Mouse (Mus musculus) intestine, postnatal 0 days (tissue): Measurements from ENCODE around the gene Cbr2. TPM values are rescaled to one million over a fixed set of nuclear protein-coding genes. Genes with fewer than 3 reads are reported as not detected.

ENCODE experiments used
- ATAC-seq: fragments of 200-750 bp; cut with Nextera tagmentation; 2 replicates; pipeline ENCODE4 v1.8.0; 2017; ENCODE audit warnings: mild to moderate bottlenecking, moderate TSS enrichment, moderate library complexity
- H3K27ac ChIP-seq: fragments of 300-500 bp; sonication (generic); 2 replicates; pipeline ENCODE4 v1.5.1; 2014; ENCODE audit warnings: mild to moderate bottlenecking, low read depth, low read length, moderate library complexity
- H3K27me3 ChIP-seq: fragments of 300-500 bp; sonication (generic); replicated peaks from 2 replicates; pipeline ENCODE4 v1.6.1; 2014; ENCODE audit warnings: low read length, mixed read lengths; ENCODE audit not compliant: control insufficient read depth, insufficient read depth
- H3K36me3 ChIP-seq: fragments of 300-500 bp; sonication (generic); 2 replicates; pipeline ENCODE4 v1.6.1; 2014; ENCODE audit warnings: mild to moderate bottlenecking, moderate library complexity; ENCODE audit not compliant: control insufficient read depth, insufficient read depth
- H3K4me1 ChIP-seq: fragments of 300-500 bp; sonication (generic); replicated peaks from 2 replicates; pipeline ENCODE4 v1.6.1; 2014; ENCODE audit warnings: antibody characterized with exemption, low read length, mixed read lengths; ENCODE audit not compliant: control insufficient read depth, insufficient read depth
- H3K4me2 ChIP-seq: fragments of 300-500 bp; sonication (generic); replicated peaks from 2 replicates; pipeline ENCODE4 v1.6.1; 2014; ENCODE audit warnings: low read depth, mild to moderate bottlenecking, moderate library complexity
- H3K4me3 ChIP-seq: fragments of 300-500 bp; sonication (generic); 2 replicates; pipeline ENCODE4 v1.5.1; 2014; ENCODE audit warnings: low read depth, low read length
- H3K9ac ChIP-seq: fragments of 300-500 bp; sonication (generic); 2 replicates; pipeline ENCODE4 v1.6.1; 2014; ENCODE audit warnings: mild to moderate bottlenecking, low read depth, low read length
- H3K9me3 ChIP-seq: fragments of 300-500 bp; sonication (generic); 2 replicates; pipeline ENCODE4 v1.6.1; 2016; ENCODE audit warnings: mixed run types; ENCODE audit not compliant: control insufficient read depth
- CTCF ChIP-seq: sonication (generic); IDR thresholded peaks from 2 replicates; pipeline ENCODE4 v1.5.1; 2016; ENCODE audit warnings: low read depth, mild to moderate bottlenecking, control low read depth, antibody characterized with exemption, moderate library complexity
- WGBS: fragments of 180-500 bp; shearing (Covaris S2); extraction: QIAGEN DNeasy Blood & Tissue Kit; methylation state at CpG from one replicate; pipeline ENCODE4 v1.1.7; 2014; 5-methylcytosine and 5-hydroxymethylcytosine counted together
- polyA plus RNA-seq: library from polyadenylated mRNA; unstranded; fragments of >200 nt; fragmentation: Nextera tagmentation; extraction: Ambion mirVana; gene quantifications from 2 replicates; pipeline ENCODE4 v1.2.1, GENCODE M21; 2015

Cbr2 gene
- polyA plus RNA-seq, 1 experiment from 2014 or later: 1.6 TPM

- no peak for TF ChIP-seq CTCF
- Histone ChIP-seq H3K9me3 (no peaks in the 10 kb centered on the region), H3K4me2 (no peak overlapping the region), H3K27me3 (no peaks in the 10 kb centered on the region), H3K4me1 (no peaks in the 10 kb centered on the region), H3K9ac (no peak overlapping the region), H3K4me3 (no peak overlapping the region), H3K27ac (no peak overlapping the region), H3K36me3 (peaks cover 69% of the 10 kb centered on the region)
- 74% methylated on average over 20 of the region's 20 CpGs for WGBS
- no peak for ATAC-seq
These were observed 45.2 kb downstream of the Cbr2 start for GRCm38 (mm10) chr11:120686650-120687272.

DNA sequence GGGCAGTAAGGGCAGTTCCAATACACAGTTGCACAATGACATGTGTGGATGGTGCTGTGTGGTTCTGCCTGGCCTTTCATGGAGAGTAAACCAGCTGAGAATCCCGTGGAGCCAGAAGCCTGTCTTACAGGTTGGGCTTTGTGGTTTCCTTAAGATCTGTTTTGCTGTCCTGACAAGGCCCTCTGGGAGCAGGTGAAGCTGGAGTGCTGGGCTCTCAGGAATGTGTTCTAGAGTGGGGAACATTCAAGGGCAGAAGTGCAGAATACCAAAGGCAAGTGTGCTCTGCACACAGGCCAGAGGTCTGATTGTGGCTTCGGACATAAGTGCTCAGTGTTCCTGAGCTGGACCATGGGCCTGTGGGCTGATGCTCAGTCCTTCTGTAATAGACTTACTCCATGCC is 47.3 kb downstream of the Cbr2 start:
- no peak for TF ChIP-seq CTCF
- Histone ChIP-seq H3K4me3 (no peak overlapping the region), H3K4me2 (no peak overlapping the region), H3K27me3 (no peaks in the 10 kb centered on the region), H3K9me3 (no peaks in the 10 kb centered on the region), H3K4me1 (no peaks in the 10 kb centered on the region), H3K27ac (no peak overlapping the region), H3K9ac (no peak overlapping the region), H3K36me3 (peaks cover 81% of the 10 kb centered on the region)
- no peak for ATAC-seq
- 83% methylated on average over 2 of the region's 2 CpGs for WGBS

DNA sequence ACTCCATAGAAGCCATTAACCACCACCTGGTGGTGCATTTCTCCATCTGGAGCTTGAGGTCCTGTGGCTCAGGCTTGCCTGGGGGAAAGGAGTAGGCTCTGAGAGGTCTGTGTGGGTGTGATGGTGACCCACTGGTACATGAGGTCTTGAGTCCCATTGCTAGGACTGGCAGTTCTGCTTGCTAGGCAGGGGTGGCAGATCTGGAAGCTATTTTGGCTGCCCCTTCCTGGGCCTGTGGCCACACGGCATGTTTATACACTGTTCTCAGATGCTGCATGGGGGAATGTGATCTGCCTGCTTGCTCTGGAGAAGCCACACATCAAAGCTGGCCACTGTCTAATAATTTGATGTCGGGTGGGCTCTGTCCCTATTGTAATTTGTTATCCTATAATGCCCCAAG is 47.8 kb downstream of the Cbr2 start:
- Histone ChIP-seq H3K4me3 (no peak overlapping the region), H3K4me1 (no peaks in the 10 kb centered on the region), H3K9ac (no peak overlapping the region), H3K4me2 (no peak overlapping the region), H3K27me3 (no peaks in the 10 kb centered on the region), H3K27ac (no peak overlapping the region), H3K36me3 (peaks cover 80% of the 10 kb centered on the region), H3K9me3 (no peaks in the 10 kb centered on the region)
- ATAC-seq: no peak
- no peak for TF ChIP-seq CTCF
- WGBS: 81% methylated on average over 2 of the region's 2 CpGs

GRCm38 (mm10) chr11:120683536-120683935 is 48.4 kb downstream of the Cbr2 start:
- no peaks in the 10 kb centered on the region for H3K4me1 ChIP-seq
- H3K27ac ChIP-seq: no peak overlapping the region
- H3K36me3 ChIP-seq: peaks cover 80% of the 10 kb centered on the region
- no peak overlapping the region for H3K4me2 ChIP-seq
- no peak overlapping the region for H3K4me3 ChIP-seq
- no peak overlapping the region for H3K9ac ChIP-seq
- ATAC-seq: no peak
- H3K27me3 ChIP-seq: no peaks in the 10 kb centered on the region
- WGBS: 97% methylated on average over 3 of the region's 3 CpGs
- TF ChIP-seq CTCF: no peak
- H3K9me3 ChIP-seq: no peaks in the 10 kb centered on the region

DNA sequence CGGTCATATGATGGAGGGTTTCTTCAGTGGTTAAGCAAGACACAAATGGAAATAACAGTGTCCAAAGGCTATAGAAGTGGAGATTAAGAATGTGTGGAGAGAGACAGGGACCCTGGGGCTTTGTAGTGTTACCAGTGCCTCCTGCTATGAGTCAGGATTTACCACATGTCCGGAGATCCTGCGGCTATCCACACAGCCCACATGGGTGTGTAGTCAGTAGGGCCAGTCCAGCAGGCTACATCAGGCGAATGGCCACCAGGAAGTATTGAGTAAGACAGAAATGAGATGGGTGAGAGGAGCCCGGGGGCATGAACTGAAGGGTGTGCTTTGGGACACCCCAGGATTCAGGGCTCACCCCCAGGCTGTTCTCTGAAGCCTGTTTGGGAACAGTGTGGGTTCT is 49.2 kb downstream of the Cbr2 start:
- TF ChIP-seq CTCF: no peak
- no peak overlapping the region for H3K4me3 ChIP-seq
- ATAC-seq: no peak

DNA sequence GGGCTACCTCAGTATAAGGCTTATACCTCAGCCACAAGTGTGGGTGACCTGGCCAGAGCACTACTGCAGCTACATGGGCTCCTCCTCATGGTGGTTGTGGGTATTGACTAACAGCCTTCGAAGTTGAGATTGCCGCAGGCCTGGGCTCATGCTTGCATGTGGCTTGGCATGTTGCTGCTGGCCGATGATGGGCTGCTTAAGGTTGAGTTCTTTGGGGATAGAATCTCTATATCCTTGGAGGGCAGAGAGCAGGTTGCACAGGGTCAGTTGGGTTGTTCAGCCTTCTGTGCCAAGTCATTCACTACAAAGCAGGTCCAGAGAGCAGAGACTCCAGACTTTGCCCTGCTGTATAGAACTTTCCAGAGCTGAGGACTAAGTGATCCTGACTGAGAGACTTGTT is 52.0 kb downstream of the Cbr2 start:
- H3K27ac ChIP-seq: peak overlapping the region; percentile 80
- no peaks in the 10 kb centered on the region for H3K9me3 ChIP-seq
- H3K4me1 ChIP-seq: no peaks in the 10 kb centered on the region
- ATAC-seq: peak; percentile 90
- H3K36me3 ChIP-seq: peaks cover 67% of the 10 kb centered on the region
- H3K9ac ChIP-seq: no peak overlapping the region
- peak; percentile 73 for TF ChIP-seq CTCF
- no peaks in the 10 kb centered on the region for H3K27me3 ChIP-seq
- no peak overlapping the region for H3K4me3 ChIP-seq
- H3K4me2 ChIP-seq: no peak overlapping the region
- WGBS: 70% methylated on average over 3 of the region's 3 CpGs

More for the DNA sequence above, 49.2 kb downstream of the Cbr2 start:
- no peak overlapping the region for H3K4me2 ChIP-seq
- H3K27ac ChIP-seq: no peak overlapping the region
- H3K9ac ChIP-seq: no peak overlapping the region
- H3K27me3 ChIP-seq: no peaks in the 10 kb centered on the region
- peaks cover 80% of the 10 kb centered on the region for H3K36me3 ChIP-seq
- WGBS: 86% methylated on average over 5 of the region's 5 CpGs
- no peaks in the 10 kb centered on the region for H3K9me3 ChIP-seq
- no peaks in the 10 kb centered on the region for H3K4me1 ChIP-seq

Other genes with a start within 250 kb of the Cbr2 start
- 204 and 208 TPM in 2 replicates for gene Mrpl12, start 247.5 kb downstream of the Cbr2 start, polyA plus RNA-seq
- gene Slc25a10, start 240.3 kb downstream of the Cbr2 start, polyA plus RNA-seq: 139 and 143 TPM in 2 replicates
- gene Gcgr, start 201.4 kb downstream of the Cbr2 start, polyA plus RNA-seq: 1.0 and 1.6 TPM in 2 replicates
- 68.7 and 73.4 TPM in 2 replicates for gene Mcrip1, start 182.4 kb downstream of the Cbr2 start, polyA plus RNA-seq
- gene Ppp1r27, start 181.0 kb downstream of the Cbr2 start, polyA plus RNA-seq: 1.4 and 1.6 TPM in 2 replicates
- 2,516 and 2,539 TPM in 2 replicates for gene P4hb, start 158.9 kb downstream of the Cbr2 start, polyA plus RNA-seq
- gene Arhgdia, start 150.5 kb downstream of the Cbr2 start, polyA plus RNA-seq: 474 and 493 TPM in 2 replicates
- 209 and 226 TPM in 2 replicates for gene Alyref, start 133.7 kb downstream of the Cbr2 start, polyA plus RNA-seq
- gene Anapc11, start 133.7 kb downstream of the Cbr2 start, polyA plus RNA-seq: 107 and 108 TPM in 2 replicates
- 3.4 and 3.5 TPM in 2 replicates for gene Npb, start 123.6 kb downstream of the Cbr2 start, polyA plus RNA-seq
- 320 and 378 TPM in 2 replicates for gene Pcyt2, start 114.2 kb downstream of the Cbr2 start, polyA plus RNA-seq
- 73.1 and 77.7 TPM in 2 replicates for gene Sirt7, start 106.9 kb downstream of the Cbr2 start, polyA plus RNA-seq
- gene Mafg, start 98.5 kb downstream of the Cbr2 start, polyA plus RNA-seq: 40.2 and 49.1 TPM in 2 replicates
- gene Pycr1, start 88.3 kb downstream of the Cbr2 start, polyA plus RNA-seq: 5.3 and 6.5 TPM in 2 replicates
- gene Myadml2, start 84.0 kb downstream of the Cbr2 start, polyA plus RNA-seq: not detected in 2 replicates
- 0.39 and 0.68 TPM in 2 replicates for gene Notum, start 70.9 kb downstream of the Cbr2 start, polyA plus RNA-seq
- gene Aspscr1, start 59.1 kb downstream of the Cbr2 start, polyA plus RNA-seq: 105 and 106 TPM in 2 replicates
- gene Cenpx, start 18.4 kb downstream of the Cbr2 start, polyA plus RNA-seq: 127 and 131 TPM in 2 replicates
- gene Lrrc45, start 18.2 kb downstream of the Cbr2 start, polyA plus RNA-seq: 13.5 and 14.5 TPM in 2 replicates
- 9.0 TPM in 2 replicates for gene Rac3, start 10.6 kb downstream of the Cbr2 start, polyA plus RNA-seq
- gene Dcxr, start 4.8 kb downstream of the Cbr2 start, polyA plus RNA-seq: 81.1 and 88.6 TPM in 2 replicates
- gene Hmga1b, start 30.7 kb upstream of the Cbr2 start, polyA plus RNA-seq: 10.8 and 12.2 TPM in 2 replicates
- gene Rfng, start 52.1 kb upstream of the Cbr2 start, polyA plus RNA-seq: 22.8 and 23.7 TPM in 2 replicates
- 70.9 and 74.8 TPM in 2 replicates for gene Gps1, start 52.2 kb upstream of the Cbr2 start, polyA plus RNA-seq
- gene Dus1l, start 64.3 kb upstream of the Cbr2 start, polyA plus RNA-seq: 45.5 and 48.5 TPM in 2 replicates
- gene Fasn, start 92.4 kb upstream of the Cbr2 start, polyA plus RNA-seq: 10.1 and 11.3 TPM in 2 replicates
- gene Ccdc57, start 200.8 kb upstream of the Cbr2 start, polyA plus RNA-seq: 1.1 and 1.3 TPM in 2 replicates
- gene Slc16a3, start 216.4 kb upstream of the Cbr2 start, polyA plus RNA-seq: 7.2 and 8.0 TPM in 2 replicates